Mouse (Mus musculus) heart, embryonic 13.5 days (tissue): Measurements from ENCODE around the gene Doc2a. TPM values are rescaled to one million over a fixed set of nuclear protein-coding genes. Genes with fewer than 3 reads are reported as not detected.

ENCODE experiments used
- polyA plus RNA-seq: library from polyadenylated mRNA; unstranded; fragments of >200 nt; fragmentation: Nextera tagmentation; extraction: Ambion mirVana; gene quantifications from 2 replicates; pipeline ENCODE4 v1.2.1, GENCODE M21; 2015

The Doc2a gene
- polyA plus RNA-seq, 1 experiment from 2014 or later, result 0.17 TPM

Other genes starting within 250 kb of the Doc2a start
- 6.2 and 9.3 TPM in 2 replicates for gene Nupr1, start 216.6 kb upstream of the Doc2a start, polyA plus RNA-seq
- gene Sgf29, start 198.1 kb upstream of the Doc2a start, polyA plus RNA-seq, result 27.7 and 28.8 TPM in 2 replicates
- gene Sult1a1, start 171.0 kb upstream of the Doc2a start, polyA plus RNA-seq, result 5.8 and 6.2 TPM in 2 replicates
- 109 and 124 TPM in 2 replicates for gene Bola2, start 152.0 kb upstream of the Doc2a start, polyA plus RNA-seq
- 6.9 and 7.1 TPM in 2 replicates for gene Slx1b, start 151.6 kb upstream of the Doc2a start, polyA plus RNA-seq
- gene Coro1a, start 139.6 kb upstream of the Doc2a start, polyA plus RNA-seq, result 11.8 and 16.6 TPM in 2 replicates
- 57.5 and 65.5 TPM in 2 replicates for gene Mapk3, start 87.8 kb upstream of the Doc2a start, polyA plus RNA-seq
- 1.2 and 1.4 TPM in 2 replicates for gene Gdpd3, start 81.1 kb upstream of the Doc2a start, polyA plus RNA-seq
- gene Ypel3, start 70.5 kb upstream of the Doc2a start, polyA plus RNA-seq, result 79.1 and 86.2 TPM in 2 replicates
- 0.32 and 0.33 TPM in 2 replicates for gene Tbx6, start 65.9 kb upstream of the Doc2a start, polyA plus RNA-seq
- gene Ppp4c, start 54.9 kb upstream of the Doc2a start, polyA plus RNA-seq, result 151 and 166 TPM in 2 replicates
- 0.29 and 0.32 TPM in 2 replicates for gene Fam57b, start 49.7 kb upstream of the Doc2a start, polyA plus RNA-seq
- gene 4930451I11Rik, start 15.8 kb upstream of the Doc2a start, polyA plus RNA-seq, result not detected in 2 replicates
- 18.8 and 23.1 TPM in 2 replicates for gene Hirip3, start 14.6 kb downstream of the Doc2a start, polyA plus RNA-seq
- 55.6 and 55.8 TPM in 2 replicates for gene Ino80e, start 15.0 kb downstream of the Doc2a start, polyA plus RNA-seq
- gene Taok2, start 37.3 kb downstream of the Doc2a start, polyA plus RNA-seq, result 31.8 and 32.1 TPM in 2 replicates
- 20.4 and 21.5 TPM in 2 replicates for gene Tmem219, start 75.5 kb downstream of the Doc2a start, polyA plus RNA-seq
- 13.1 and 14.0 TPM in 2 replicates for gene Kctd13, start 81.5 kb downstream of the Doc2a start, polyA plus RNA-seq
- gene Asphd1, start 102.2 kb downstream of the Doc2a start, polyA plus RNA-seq, result 0.20 TPM in 2 replicates
- 0.19 and 0.73 TPM in 2 replicates for gene Sez6l2, start 103.1 kb downstream of the Doc2a start, polyA plus RNA-seq
- 69.5 and 79.9 TPM in 2 replicates for gene Cdipt, start 128.5 kb downstream of the Doc2a start, polyA plus RNA-seq
- gene Cdiptos, start 128.7 kb downstream of the Doc2a start, polyA plus RNA-seq, result 0.59 and 1.7 TPM in 2 replicates
- 11.2 and 11.9 TPM in 2 replicates for gene Mvp, start 167.2 kb downstream of the Doc2a start, polyA plus RNA-seq
- gene Pagr1b, start 169.1 kb downstream of the Doc2a start, polyA plus RNA-seq, result 0.38 and 0.44 TPM in 2 replicates
- 55.6 and 76.2 TPM in 2 replicates for gene Pagr1a, start 169.9 kb downstream of the Doc2a start, polyA plus RNA-seq
- 13.8 and 25.7 TPM in 2 replicates for gene Gm42742, start 173.7 kb downstream of the Doc2a start, polyA plus RNA-seq
- 1.6 TPM in 2 replicates for gene Prrt2, start 173.8 kb downstream of the Doc2a start, polyA plus RNA-seq
- gene Maz, start 179.6 kb downstream of the Doc2a start, polyA plus RNA-seq, result 31.0 and 34.5 TPM in 2 replicates
- gene Kif22, start 195.1 kb downstream of the Doc2a start, polyA plus RNA-seq, result 72.4 and 79.2 TPM in 2 replicates
- gene Zg16, start 239.9 kb downstream of the Doc2a start, polyA plus RNA-seq, result not detected in 2 replicates
- 1.0 and 1.1 TPM in 2 replicates for gene AI467606, start 243.9 kb downstream of the Doc2a start, polyA plus RNA-seq